Mouse (Mus musculus) spleen, embryonic (tissue): ENCODE data around the gene Hhat.

Experiments used
- CTCF ChIA-PET: fragments of 350-600 bp; sonication (Branson Sonifier 250); formaldehyde crosslinking; loops from one replicate; lab custom pipeline; 2022; lab: Charles Lee

The Hhat gene

DNA sequence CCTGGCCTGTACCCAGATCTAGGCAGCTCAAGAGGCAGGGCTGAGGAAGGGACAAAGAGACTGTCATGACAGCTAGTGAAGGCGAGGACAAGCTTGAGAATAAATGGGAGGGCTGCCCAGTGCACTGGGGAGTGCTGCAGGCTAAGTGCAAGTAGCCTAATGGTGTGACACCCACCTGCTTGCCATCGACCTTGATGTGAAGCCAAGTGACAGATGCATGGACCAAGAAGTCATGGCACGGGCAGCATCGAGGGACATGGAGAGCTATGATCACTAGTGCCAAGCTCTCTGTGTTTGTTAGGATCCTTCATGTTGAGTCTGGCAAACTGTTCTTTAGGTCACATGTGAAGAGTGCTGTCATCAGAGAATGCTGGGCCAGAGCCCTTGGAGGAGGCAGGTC, 267.4 kb downstream of the Hhat start:
- CTCF ChIA-PET, result no interaction called here

DNA sequence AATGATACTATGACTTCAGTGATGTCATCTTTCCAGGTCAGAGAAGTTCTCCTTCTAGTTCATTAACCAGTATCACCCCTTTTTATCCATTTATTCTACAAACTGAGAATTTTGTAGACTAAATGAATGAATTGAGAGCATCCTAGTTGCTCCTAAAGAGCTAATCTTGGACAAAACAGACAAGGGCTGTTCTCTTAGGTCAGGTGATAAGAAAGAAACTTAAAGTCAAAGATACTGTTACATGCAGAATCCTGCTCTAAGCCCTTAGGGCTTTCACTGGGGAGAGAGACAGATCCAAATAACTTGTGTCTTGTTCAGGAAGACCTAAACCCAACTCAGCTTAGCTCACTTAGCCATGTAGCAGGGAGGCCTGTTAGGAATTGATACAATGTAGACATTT, 268.2 kb downstream of the Hhat start:
- CTCF ChIA-PET, result no interaction called here

DNA sequence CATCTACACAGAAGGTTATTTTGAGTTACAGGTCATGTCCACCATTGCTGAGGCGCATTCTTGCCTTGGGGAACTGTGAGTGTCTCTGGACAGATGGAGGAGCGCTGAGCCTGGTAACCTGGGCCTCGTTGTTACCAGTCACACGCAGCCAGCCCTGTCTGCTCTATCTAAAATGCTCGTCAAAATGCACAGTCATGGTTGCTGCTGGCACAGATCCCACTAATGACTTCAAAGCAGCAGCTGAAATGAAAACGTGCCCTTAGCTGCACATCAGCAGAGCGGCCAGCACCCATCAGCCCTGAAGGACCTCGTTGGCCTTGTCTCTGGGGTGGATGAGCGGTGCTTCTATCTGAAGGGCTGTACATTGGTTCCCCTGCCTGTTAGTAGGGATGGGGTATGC, 269.0 kb downstream of the Hhat start:
- CTCF ChIA-PET, result no interaction called here

DNA sequence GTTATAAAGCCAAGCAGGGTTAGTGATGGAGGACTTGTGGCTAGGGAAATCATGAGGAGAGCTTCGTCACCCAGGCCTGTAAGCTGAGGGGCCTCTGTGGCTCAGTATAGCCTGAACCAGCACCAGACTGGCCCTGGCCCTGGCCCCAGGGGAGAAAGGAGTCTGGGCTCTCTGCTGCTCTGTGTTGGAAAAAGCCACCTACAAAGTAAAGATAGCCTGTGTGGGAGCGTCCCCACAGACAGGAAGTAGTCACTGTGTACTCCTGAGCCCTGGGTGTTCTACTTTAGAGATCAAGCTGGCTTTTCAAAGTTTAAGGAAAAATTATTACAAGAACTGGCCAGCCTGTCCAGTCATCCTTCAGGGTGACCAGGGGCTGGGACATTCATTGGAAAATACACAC, 273.5 kb downstream of the Hhat start:
- CTCF ChIA-PET, result no interaction called here

DNA sequence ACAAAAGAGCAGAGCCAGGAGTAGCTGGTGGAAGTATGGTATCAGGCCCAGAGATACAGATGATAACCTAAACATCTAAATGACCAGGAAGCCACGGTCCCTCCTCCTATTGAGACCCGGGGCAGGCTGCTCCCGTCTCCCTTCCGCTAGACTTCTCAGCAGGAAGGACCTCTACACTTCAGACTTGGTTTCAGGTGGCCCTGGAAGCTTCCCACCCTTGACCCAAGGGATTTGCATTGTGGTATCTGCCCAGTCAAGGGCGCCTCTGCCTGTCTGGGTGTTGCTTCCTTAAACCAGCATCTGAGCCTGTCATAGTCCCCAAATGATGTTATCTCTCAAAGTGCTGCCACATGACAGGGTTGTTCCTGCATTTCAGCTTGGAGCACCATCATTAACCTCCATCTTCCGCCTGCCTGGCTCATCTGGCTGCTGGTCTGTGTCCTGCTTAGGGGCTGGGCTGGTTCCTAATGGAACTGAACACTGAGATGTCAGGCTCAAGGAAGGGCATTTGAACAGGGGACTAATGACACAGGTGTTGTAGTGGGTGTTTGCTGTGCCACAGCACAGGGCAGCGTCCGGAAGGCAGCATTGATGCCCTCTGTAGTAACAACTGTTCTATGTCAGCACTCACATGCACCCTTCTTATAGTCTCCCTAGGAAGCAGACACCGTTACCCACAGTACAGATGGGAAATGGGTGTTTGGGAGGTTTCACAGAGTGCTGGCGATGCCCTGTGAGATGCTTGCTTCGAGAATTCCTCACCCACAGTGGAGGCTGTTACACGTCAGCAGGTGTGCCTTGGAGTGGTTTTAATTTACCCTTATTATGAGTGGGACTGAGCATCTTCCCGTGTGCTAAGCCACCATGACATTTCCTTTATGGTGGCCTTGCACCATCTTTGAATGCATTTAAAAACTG, 280.9 kb downstream of the Hhat start:
- CTCF ChIA-PET, result no interaction called here

DNA sequence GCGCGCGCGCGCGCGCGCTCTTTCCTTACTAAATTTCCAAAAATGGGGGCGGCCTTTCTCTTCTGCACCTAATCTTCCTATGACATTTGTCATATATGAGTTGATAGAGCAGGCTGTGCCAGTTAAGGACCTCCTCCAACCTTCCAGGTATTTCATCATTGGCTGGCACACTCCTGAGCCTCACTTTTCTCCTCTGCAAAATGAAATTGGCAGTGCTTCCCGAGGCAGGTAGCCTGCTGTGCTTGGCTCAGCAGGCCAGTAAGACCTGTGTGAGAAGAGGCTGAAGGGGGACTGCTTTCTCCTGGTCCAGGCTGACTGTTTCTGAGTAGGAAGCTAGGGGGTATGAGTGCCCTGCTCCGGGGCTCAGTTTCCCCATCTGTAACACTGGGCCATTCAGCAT, 283.5 kb downstream of the Hhat start:
- CTCF ChIA-PET, result no interaction called here

DNA sequence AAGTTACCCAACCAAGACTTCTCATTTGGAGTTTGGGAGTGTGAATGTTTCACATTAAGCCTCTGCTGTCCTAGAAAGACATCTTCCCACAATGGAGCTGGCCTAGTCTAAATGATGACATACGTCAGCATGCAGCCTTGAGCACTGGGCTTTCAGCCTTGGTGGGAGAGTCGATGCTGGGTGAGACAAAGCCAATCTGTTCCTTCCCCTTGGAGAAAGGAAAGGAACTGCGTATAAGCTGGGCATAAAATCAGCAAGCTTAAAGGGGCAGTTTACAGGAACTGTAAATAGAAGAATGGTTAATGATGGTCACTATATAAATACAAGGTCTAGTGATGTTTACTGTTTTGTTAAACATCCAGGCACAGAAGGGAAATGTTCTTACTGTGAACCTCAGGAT, 286.0 kb downstream of the Hhat start:
- CTCF ChIA-PET, result no interaction called here

DNA sequence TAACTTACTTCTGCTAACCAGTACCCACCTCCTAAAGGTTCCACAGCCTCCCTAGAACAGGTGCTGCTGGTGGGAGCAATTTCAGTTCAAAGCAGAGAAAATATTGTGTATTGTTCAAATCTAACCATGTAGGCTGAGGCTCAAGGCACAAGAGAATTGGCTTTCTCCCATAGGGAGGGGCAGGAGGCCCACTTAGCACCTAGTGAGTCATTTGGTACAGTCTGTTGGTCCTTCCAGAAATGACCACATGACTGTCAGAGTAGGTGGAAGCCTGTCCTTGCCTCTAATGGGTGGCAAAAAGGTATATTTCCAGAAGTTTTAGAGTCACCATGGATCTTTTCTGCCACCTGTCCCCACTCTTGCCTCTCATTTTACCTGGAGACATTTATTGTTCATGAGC, 289.6 kb downstream of the Hhat start:
- CTCF ChIA-PET, result interaction anchor here (0.7 kb wide), 1 partner anchor 517 kb away, joined by 3 read pairs; no protein-coding TSS in a partner anchor

DNA sequence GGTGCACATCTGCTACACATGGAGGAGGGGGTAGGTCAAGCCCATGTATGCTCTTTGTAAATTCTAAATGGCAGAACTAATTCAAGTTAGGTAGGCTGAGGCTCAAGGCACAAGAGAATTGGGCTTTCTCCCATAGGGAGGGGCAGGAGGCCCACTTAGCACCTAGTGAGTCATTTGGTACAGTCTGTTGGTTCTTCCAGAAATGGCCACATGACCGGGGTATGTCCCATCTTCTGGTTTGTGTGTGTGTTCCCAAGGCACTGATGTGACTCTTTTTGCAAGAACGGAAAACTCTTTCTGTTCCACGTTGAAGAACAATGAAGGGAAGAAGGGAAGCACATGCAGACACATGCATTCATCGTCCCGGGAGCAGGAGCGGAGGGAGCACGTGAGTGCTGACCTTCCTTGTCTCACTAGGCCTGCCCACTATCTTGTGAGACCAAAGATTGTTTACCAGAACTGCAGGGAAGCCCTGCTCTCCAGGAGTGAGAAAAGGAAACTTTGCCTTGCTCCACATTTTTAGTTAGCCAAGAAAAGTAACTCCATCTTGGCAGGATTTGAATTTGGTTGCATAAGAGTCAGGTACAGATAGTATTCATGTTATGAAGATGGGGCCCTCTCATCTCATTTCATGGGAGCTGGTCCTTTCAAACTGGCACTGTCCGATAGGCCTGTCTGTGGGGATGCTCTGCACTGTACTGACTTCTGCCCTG, 290.8 kb downstream of the Hhat start:
- CTCF ChIA-PET, result no interaction called here

DNA sequence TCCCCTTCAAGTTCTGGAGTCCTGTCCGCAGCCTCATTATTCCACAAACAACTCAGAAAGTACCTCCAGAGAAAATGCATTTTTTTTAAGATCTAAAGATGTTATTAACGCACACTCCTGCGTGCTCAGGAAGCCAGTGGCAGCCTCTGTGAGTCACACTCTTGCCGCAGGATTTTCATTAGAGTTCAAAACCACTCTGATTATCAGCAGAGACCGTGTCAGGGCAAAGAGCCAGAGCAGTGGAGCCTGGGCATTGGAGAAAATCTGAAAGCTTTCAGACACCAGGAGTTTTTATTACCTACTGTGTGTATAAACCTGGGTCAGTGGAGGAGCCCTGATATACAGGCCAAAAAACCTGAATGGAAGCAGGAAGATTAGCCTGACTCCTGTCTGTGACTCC, 292.8 kb downstream of the Hhat start:
- CTCF ChIA-PET, result no interaction called here

DNA sequence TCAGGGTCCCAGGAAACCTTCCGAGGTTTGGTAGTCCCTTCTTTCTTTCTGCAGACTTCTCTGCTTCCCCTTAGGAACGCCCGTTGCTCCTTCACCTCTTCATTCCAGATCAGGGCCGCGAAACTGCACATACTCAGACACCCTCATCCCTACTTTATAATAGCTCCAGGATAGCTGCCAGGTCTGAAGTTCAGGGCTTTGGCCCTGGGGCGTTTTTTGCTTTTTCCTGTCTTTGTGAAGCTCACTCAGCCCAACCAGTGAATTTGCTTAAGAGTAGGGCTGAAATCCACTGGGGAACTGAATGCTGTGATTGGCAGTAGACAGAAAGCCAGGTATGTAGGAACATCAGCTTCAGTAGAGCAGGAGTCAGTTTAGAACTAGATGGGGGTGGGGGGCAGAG, 293.5 kb downstream of the Hhat start:
- CTCF ChIA-PET, result no interaction called here

DNA sequence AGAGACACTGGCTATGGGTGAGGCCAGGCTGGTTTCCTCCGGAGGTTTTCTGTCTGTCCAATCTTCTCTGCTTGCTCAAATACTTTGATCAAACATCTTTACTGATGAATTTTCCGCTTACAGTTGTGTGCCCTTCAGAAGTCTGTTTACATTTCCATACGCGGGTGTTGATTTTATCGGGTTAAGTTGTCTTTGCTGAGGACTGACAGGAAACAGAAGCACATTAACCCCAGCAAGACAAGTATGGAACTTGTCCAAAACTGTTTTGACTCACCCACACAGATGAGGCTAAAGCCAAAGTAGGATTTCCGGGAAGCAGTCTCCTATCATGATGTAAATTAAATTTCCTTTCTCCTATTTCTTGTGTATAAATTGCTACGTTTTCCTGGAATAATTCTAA, 294.3 kb downstream of the Hhat start:
- CTCF ChIA-PET, result no interaction called here

DNA sequence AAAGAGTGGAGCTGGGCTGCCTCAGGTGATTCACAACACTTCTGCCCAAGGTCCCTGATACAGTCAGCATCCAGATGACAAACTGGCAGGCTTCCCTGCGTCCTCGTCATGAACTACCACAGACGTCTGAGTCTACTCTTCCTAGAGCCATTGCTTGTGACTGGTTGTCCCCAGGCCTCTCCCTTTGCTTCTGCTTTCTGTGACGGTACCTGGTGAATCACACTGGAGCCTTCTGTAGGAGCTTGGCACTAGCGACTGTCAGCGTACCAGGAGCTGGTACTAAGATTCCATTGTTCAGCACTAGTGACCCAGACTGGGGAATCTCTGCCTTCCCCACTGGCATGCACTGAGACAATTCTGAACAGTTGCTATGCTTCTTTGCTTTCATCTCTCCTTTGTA, 297.9 kb downstream of the Hhat start:
- CTCF ChIA-PET, result no interaction called here

DNA sequence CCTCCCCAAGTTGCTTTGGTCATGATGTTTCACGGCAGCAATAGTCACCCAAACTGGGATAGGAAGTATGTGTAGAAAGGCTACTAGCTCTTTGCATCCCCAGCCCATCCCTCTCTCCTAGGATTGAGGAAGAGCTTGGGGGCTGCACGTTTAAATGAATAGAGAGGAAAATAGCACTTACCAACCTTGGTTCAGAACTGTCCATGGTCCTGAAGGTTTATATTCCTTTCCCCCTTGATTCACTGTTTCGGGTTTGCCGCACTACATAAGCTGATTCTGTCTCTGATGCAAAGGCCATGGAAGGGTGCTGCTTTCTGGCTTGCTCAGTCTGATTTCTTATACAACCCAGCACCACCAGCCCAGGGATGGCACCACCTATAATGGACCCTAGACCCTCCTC, 298.7 kb downstream of the Hhat start:
- CTCF ChIA-PET, result no interaction called here

DNA sequence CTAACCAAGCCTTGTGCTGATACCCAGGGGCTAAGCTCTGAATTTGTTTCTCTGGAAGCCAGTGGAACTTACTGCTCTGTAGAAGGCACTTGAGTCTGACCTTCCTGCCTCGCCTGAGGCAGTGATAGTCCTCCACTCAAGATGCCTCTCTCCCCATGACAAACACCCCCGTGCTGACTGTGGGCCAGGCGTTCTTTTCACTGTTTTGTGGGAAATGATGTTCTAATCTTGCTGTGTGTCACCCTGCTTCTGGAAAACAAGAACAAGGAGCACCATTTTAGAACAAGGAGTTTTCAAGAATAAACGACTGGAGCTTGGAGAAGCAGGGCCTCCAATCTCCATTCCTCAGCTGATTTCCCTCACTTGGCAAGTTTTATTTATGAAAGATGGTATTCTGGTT, 307.3 kb downstream of the Hhat start:
- CTCF ChIA-PET, result no interaction called here

DNA sequence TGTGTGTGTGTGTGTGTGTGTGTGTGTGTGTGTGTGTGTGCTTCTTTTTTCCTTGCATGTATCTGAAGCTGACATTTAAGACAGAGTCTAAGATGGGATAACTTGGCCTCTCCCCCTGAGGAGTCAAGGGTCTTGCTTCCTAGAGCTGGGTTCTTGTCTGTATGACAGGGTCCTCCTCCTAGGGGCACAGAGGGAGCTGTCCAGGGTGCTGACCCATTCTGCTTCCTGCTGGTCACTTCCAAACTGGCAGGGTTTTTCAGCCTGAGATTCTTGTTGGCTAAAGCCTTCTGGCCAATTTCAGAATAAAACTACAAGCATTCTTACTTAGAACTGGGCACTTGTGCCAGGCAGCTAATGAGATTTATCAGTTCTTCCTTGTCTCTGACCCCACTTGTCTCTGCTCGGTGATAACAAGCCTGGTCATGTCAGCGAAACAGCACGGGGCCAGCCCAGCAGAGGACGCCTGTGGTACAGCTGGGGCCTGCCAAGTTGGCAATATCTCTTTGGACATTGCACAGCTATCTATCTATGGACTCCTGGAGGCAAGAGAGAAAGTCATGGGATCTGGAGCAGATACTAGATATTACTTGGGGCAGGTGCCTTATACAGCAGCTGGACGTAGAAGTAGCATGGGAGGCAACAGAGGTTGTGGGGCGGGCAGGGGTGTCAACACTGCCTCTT, 313.4 kb downstream of the Hhat start:
- CTCF ChIA-PET, result no interaction called here

DNA sequence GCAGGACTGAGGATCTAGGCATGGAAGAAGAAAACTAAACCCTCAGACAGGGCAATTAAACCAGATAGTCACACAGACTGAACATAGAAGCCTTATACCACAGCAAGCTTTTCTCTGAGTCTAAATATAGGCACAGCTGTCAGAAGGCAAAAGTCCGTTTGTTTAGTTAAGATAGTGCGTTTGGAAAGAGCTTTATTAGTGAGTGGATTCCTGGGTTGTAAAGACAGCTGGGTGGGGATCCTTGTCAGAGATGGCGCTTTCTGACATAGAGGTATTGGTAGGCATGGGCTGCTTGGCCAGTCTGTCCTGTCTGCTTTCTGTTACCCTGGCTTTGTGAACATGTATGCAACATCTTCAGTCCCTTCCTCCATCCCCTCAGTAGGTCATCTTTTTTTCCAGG, 314.0 kb downstream of the Hhat start:
- CTCF ChIA-PET, result no interaction called here

DNA sequence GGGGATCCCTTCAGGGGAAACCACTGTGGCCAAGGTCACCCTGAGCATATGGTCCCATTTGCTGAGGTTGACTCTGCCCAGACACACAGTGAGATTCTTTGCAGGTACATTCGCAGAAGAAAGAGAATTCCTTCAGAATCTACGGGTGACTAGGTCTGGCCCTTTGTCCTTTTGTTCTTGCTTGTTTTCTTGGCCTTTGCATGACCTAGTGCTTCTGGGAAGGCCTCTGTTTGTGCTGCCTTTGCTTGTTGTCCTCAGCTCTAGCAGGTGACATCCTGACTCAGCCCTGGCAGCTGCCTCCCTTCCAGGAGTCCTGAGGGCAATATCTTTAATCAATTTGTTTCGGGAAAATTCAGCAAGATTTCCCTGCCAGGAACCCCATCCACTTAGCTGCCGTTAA, 316.0 kb downstream of the Hhat start:
- CTCF ChIA-PET, result no interaction called here

DNA sequence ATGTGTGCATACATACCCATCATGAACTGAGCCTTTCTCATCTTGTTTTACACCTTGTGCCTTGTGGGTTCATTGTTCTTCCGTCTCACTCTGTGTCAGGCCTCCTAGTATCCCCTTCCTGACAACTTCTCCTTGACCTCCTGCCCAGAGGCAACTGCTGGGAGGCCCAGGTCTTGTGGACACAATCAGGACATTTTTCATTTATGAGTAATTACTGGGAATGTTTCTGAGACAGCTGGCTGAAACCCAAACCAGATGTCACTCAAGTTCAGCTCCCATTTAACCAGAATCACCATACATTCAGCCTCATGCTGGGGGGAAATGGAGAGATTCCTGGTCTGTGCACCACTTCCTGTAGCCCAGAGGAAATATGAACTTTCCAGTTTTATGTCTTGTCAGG, 316.5 kb downstream of the Hhat start:
- CTCF ChIA-PET, result interaction anchor here (0.5 kb wide), 1 partner anchor 1178 kb away, joined by 3 read pairs; no protein-coding TSS in a partner anchor

DNA sequence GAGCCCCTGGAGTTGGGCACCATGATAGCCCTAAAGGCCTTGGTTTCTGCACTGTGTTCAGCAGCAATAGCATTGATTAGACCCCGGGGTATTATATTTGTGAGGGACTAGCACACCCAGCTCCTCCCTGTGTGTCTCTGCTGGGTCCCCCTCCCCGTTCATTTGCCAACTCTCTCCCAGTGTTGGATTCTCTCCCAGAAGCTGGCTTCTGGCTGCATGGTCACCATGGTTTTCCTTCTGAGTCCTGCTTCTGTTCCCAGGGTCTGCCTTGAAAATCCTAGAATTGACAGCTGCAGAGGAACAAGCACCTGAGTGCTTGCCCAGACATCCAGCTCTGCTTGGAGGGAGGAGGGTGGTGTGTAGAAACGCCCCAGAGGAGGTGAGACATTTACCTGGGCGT, 319.3 kb downstream of the Hhat start:
- CTCF ChIA-PET, result no interaction called here

DNA sequence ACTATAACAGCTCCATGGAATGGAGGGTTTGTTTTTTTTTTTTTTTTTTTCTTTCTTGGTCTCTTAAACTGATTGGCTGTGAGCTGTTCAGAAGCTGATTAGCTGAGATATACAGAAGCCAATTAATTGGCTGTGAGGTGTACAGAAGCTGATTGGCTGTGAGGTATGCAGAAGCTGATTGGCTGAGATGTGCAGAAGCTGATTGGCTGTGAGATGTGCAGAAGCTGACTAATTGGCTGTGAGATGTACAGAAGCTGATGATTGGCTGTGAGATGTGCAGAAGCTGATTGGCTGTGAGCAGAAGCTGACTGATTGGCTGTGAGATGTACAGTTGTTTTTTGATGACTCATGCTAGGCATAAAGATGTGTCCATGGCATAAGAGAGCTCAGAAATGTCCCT, 320.6 kb downstream of the Hhat start:
- CTCF ChIA-PET, result no interaction called here

DNA sequence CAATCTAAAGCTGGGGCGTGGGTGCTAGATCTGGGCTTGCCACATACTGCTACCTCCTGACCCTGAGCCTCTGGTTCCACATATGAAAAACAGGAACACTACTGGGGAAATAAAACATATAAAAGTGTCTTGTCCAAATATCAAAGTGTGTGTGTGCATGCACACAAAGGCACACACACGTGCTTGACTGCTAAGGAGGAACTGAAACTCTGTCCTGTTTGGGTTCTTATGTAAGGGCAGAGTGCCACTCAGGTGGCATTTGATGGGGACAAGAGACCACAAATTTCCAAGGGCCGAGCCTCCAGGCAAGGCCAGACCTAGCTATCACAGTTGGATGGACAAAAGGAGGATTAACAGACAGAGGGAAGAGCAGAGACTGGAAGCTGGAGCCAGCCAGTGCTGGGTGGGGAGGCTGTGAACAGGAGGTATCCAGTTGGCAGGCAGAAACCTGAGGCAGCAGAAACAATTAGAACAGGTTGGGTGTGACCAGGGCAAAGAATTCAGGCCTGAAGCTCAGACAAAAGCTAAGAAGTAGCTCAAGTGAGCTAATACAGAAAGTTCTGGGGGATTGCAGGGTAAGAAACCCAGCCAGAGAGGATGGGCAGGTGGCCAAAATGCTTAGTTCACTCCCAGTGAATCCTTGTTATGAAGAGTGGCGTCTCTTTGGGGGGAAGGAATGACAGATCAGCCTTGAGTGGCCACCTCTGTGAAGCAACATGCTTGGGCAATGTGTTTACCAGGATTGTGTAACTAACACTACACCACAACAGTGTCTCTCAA, 321.3 kb downstream of the Hhat start:
- CTCF ChIA-PET, result interaction anchor here (0.6 kb wide), 1 partner anchor 1724 kb away, joined by 11 read pairs; no protein-coding TSS in a partner anchor
